Mouse (Mus musculus) erythroblast, embryonic 14.5 days (primary cell): ENCODE results near the gene Tmsb10.

ENCODE experiments used
- GATA1 ChIP-seq: IDR thresholded peaks from 2 replicates; pipeline ENCODE4 v1.6.1; 2012; ENCODE audit warnings: low read length, inconsistent platforms, mixed read lengths
- TAL1 ChIP-seq: IDR thresholded peaks from 3 replicates; pipeline ENCODE4 v1.6.1; 2012; ENCODE audit warnings: low read length, inconsistent platforms, mixed read lengths

GRCm38 (mm10) chr6:72926031-72926430, 32.5 kb downstream of the Tmsb10 start:
- TF ChIP-seq GATA1 (no peak), TAL1 (no peak)
